24 mouse cellular contexts compared by ENCODE assay signal in genomic region chr11:31778766-31779165, GRCm38 (mm10).
DNase-seq lines count a peak whose midpoint lies in the region; ATAC-seq and TF ChIP-seq lines count a peak whose summit lies in the region.
"Had no signal": no experiment of that assay in that cellular context is flagged by ENCODE, and none has a peak within 500 bp of the region (broad histone marks: within the 10 kb centered on the region; RNA-seq: fewer than 3 reads in every experiment).

No protein-coding gene starts in this region.

- no peak for ATAC-seq in liver, embryonic 15.5 days (ENCODE audit: insufficient read depth)
- ATAC-seq in liver, postnatal 0 days = no peak
- ATAC-seq in kidney, postnatal 0 days (replicated peaks; ENCODE audit: low FRiP score, low read depth) = peak; percentile 46; the same call in 1 of the 2 replicates
- ATAC-seq: forebrain, embryonic 14.5 days; Patski had no signal

- no peak for TF ChIP-seq EP300 in liver, postnatal 0 days (IDR thresholded peaks at IDR 0.05; ENCODE audit: low read depth)

- no peak overlapping the region for H3K4me2 ChIP-seq in liver, embryonic 15.5 days
- no peak overlapping the region for H3K4me2 ChIP-seq in liver, postnatal 0 days (ENCODE audit: low read depth, low read length)
- H3K4me2 ChIP-seq in kidney, postnatal 0 days (ENCODE audit: low read length) = no peak overlapping the region
- H3K4me2 ChIP-seq: heart, embryonic 13.5 days; hindbrain, embryonic 14.5 days; limb, embryonic 15.5 days; stomach, embryonic 15.5 days had no signal

- no peaks in the 10 kb centered on the region for H3K27me3 ChIP-seq in liver, embryonic 15.5 days
- H3K27me3 ChIP-seq in liver, postnatal 0 days (ENCODE audit: insufficient read depth, low read length) = no peaks in the 10 kb centered on the region
- no peaks in the 10 kb centered on the region for H3K27me3 ChIP-seq in kidney, postnatal 0 days (ENCODE audit: insufficient read depth, low read length)
- H3K27me3 ChIP-seq in small intestine, adult 2 months (ENCODE audit: control insufficient read depth, insufficient read depth, low read length) = no peaks in the 10 kb centered on the region
- H3K27me3 ChIP-seq: heart, embryonic 13.5 days; limb, embryonic 15.5 days; Patski; stomach, embryonic 15.5 days had no signal

- H3K9ac ChIP-seq in liver, embryonic 15.5 days = no peak overlapping the region
- H3K9ac ChIP-seq in liver, postnatal 0 days (replicated peaks) = no peak overlapping the region
- H3K9ac ChIP-seq in kidney, postnatal 0 days (ENCODE audit: low read depth, low read length) = no peak overlapping the region
- H3K9ac ChIP-seq: heart, embryonic 13.5 days; hindbrain, embryonic 14.5 days; limb, embryonic 15.5 days; stomach, embryonic 15.5 days had no signal

- TF ChIP-seq CTCF in gastrocnemius, adult 2 months (IDR thresholded peaks at IDR 0.05) = no peak
- no peak for TF ChIP-seq CTCF in liver, postnatal 0 days (IDR thresholded peaks at IDR 0.05; ENCODE audit: low read depth)
- no peak for TF ChIP-seq CTCF in kidney, postnatal 0 days (IDR thresholded peaks at IDR 0.05; ENCODE audit: low read depth)
- TF ChIP-seq CTCF in small intestine, adult 2 months (IDR thresholded peaks at IDR 0.05; ENCODE audit: extremely low read depth, insufficient read length, insufficient replicate concordance, low read depth, low read length) = no peak

- no peak for DNase-seq in gastrocnemius, adult 2 months
- DNase-seq in gastrocnemius, postnatal 36 days = no peak
- no peak for DNase-seq in liver, postnatal 0 days
- no peak for DNase-seq in kidney, postnatal 0 days (ENCODE audit: low spot score)
- DNase-seq in spleen, postnatal 4 days (ENCODE audit: low spot score in 2 of 2) = no peak
- DNase-seq in yolk sac, embryonic 10.5 days (ENCODE audit: low spot score) = no peak
- DNase-seq: adrenal gland, postnatal 36 days; cerebellum, adult 8-10 months; cerebellum, postnatal 25 days; heart, postnatal 10 days; layer of hippocampus, adult 9-11 months; lung, adult 2 months; lung, postnatal 10 days; midbrain, embryonic 14.5 days; thymus, postnatal 14 days had no signal

- no peaks in the 10 kb centered on the region for H3K36me3 ChIP-seq in liver, embryonic 15.5 days (replicated peaks)
- no peaks in the 10 kb centered on the region for H3K36me3 ChIP-seq in liver, postnatal 0 days (replicated peaks; ENCODE audit: insufficient read depth, low read length)
- H3K36me3 ChIP-seq in kidney, postnatal 0 days (ENCODE audit: insufficient read depth, low read length) = no peaks in the 10 kb centered on the region
- H3K36me3 ChIP-seq in small intestine, adult 2 months (ENCODE audit: control insufficient read depth, insufficient read depth, low read length) = no peaks in the 10 kb centered on the region
- H3K36me3 ChIP-seq: heart, embryonic 13.5 days; limb, embryonic 10.5 days; limb, embryonic 15.5 days; stomach, embryonic 15.5 days had no signal

- H3K4me3 ChIP-seq in gastrocnemius, adult 2 months = no peak overlapping the region
- no peak overlapping the region for H3K4me3 ChIP-seq in liver, embryonic 15.5 days (replicated peaks)
- H3K4me3 ChIP-seq in liver, postnatal 0 days (ENCODE audit: low read depth, low read length) = no peak overlapping the region
- no peak overlapping the region for H3K4me3 ChIP-seq in kidney, postnatal 0 days (replicated peaks; ENCODE audit: low read depth, low read length)
- H3K4me3 ChIP-seq in small intestine, adult 2 months (ENCODE audit: low read depth, low read length) = no peak overlapping the region
- H3K4me3 ChIP-seq: heart, embryonic 13.5 days; limb, embryonic 10.5 days; limb, embryonic 15.5 days; stomach, embryonic 15.5 days had no signal

- intact Hi-C loops in gastrocnemius, adult 2 months (cut with DNase I) = no loop called here
- intact Hi-C loops in gastrocnemius, postnatal 36 days (cut with DNase I) = no loop called here

- H3K9me3 ChIP-seq in liver, embryonic 15.5 days (replicated peaks) = no peaks in the 10 kb centered on the region
- no peaks in the 10 kb centered on the region for H3K9me3 ChIP-seq in liver, postnatal 0 days (ENCODE audit: low read length)
- H3K9me3 ChIP-seq in kidney, postnatal 0 days (replicated peaks; ENCODE audit: low read length) = no peaks in the 10 kb centered on the region
- H3K9me3 ChIP-seq: limb, embryonic 10.5 days; limb, embryonic 15.5 days; stomach, embryonic 15.5 days had no signal

- peaks cover 35% of the 10 kb centered on the region for H3K4me1 ChIP-seq in liver, embryonic 15.5 days (replicated peaks)
- 0 out of 2 replicates have a peak, but pooled peaks cover 3% of the 10 kb centered on the region for H3K4me1 ChIP-seq in liver, postnatal 0 days (ENCODE audit: insufficient read depth)
- no peaks in the 10 kb centered on the region; the same call in 1 of the 2 replicates for H3K4me1 ChIP-seq in kidney, postnatal 0 days (replicated peaks; ENCODE audit: insufficient read depth, low read length)
- H3K4me1 ChIP-seq in small intestine, adult 2 months (ENCODE audit: control insufficient read depth, insufficient read depth, insufficient read length, low read length) = peaks cover 16% of the 10 kb centered on the region; the same call in 1 of the 2 replicates
- H3K4me1 ChIP-seq: limb, embryonic 10.5 days; limb, embryonic 15.5 days; stomach, embryonic 15.5 days had no signal

- H3K27ac ChIP-seq in gastrocnemius, adult 2 months = peak overlapping the region; percentile 56
- peak overlapping the region; percentile 19; the same call in 1 of the 2 replicates for H3K27ac ChIP-seq in liver, embryonic 15.5 days (replicated peaks)
- H3K27ac ChIP-seq in liver, postnatal 0 days (ENCODE audit: low read depth) = no peak overlapping the region
- no peak overlapping the region for H3K27ac ChIP-seq in kidney, postnatal 0 days
- peak overlapping the region; percentile 44 for H3K27ac ChIP-seq in small intestine, adult 2 months (ENCODE audit: insufficient read depth, low read depth, low read length)
- H3K27ac ChIP-seq: heart, embryonic 13.5 days; hindbrain, embryonic 14.5 days; limb, embryonic 10.5 days; limb, embryonic 15.5 days; stomach, embryonic 15.5 days had no signal

- no peak for TF ChIP-seq POLR2A in small intestine, adult 2 months (IDR thresholded peaks at IDR 0.05; ENCODE audit: low read depth, low read length)

- WGBS in liver, embryonic 15.5 days (ENCODE audit: insufficient replicate concordance) = 67% methylated on average over 4 of the region's 4 CpGs
- WGBS in liver, postnatal 0 days (ENCODE audit: insufficient replicate concordance) = 86% methylated on average over 4 of the region's 4 CpGs
- whole genome bisulfite sequencing in kidney, postnatal 0 days = 45% methylated on average over 4 of the region's 4 CpGs
- 34% methylated on average over 4 of the region's 4 CpGs for WGBS in small intestine, adult 2 months

Comparison
In these comparisons a context has a peak if more than half of its experiments do, and no peak if none do; other contexts are left out.
1. H3K27ac ChIP-seq: peak in gastrocnemius, adult 2 months (single experiment), liver, embryonic 15.5 days (single experiment) and small intestine, adult 2 months (single experiment); none in liver, postnatal 0 days (single experiment) and kidney, postnatal 0 days (single experiment).